Mouse (Mus musculus) hindbrain, embryonic 11.5 days (tissue): Measurements from ENCODE around the gene Rab7b. TPM values are rescaled to one million over a fixed set of nuclear protein-coding genes. Genes with fewer than 3 reads are reported as not detected.

Experiments used
- ATAC-seq: fragments of 200-750 bp; cut with Nextera tagmentation; 2 replicates; pipeline ENCODE4 v1.8.0; 2017; ENCODE audit warnings: mild to moderate bottlenecking, moderate TSS enrichment, moderate library complexity; ENCODE audit not compliant: low FRiP score
- DNase-seq: peaks from one replicate; pipeline ENCODE4 v3.0.0-alpha.2; 2015; ENCODE audit warnings: low spot score
- H3K27ac ChIP-seq: fragments of 300-500 bp; sonication (generic); 2 replicates; pipeline ENCODE4 v1.5.1; 2014; ENCODE audit warnings: mild to moderate bottlenecking, low read depth, low read length
- H3K27me3 ChIP-seq: fragments of 300-500 bp; sonication (generic); 2 replicates; pipeline ENCODE4 v1.6.1; 2014; ENCODE audit warnings: mild to moderate bottlenecking, low read length, moderate library complexity, mixed read lengths; ENCODE audit not compliant: control insufficient read depth, insufficient read depth
- H3K36me3 ChIP-seq: fragments of 300-500 bp; sonication (generic); 2 replicates; pipeline ENCODE4 v1.6.1; 2014; ENCODE audit warnings: mild to moderate bottlenecking, low read length, moderate library complexity, mixed read lengths; ENCODE audit not compliant: control insufficient read depth, insufficient read depth
- H3K4me1 ChIP-seq: fragments of 300-500 bp; sonication (generic); replicated peaks from 2 replicates; pipeline ENCODE4 v1.6.1; 2014; ENCODE audit warnings: low read length, mixed read lengths; ENCODE audit not compliant: control insufficient read depth, insufficient read depth
- H3K4me2 ChIP-seq: fragments of 300-500 bp; sonication (generic); replicated peaks from 2 replicates; pipeline ENCODE4 v1.6.1; 2014; ENCODE audit warnings: mild to moderate bottlenecking, low read depth, low read length
- H3K4me3 ChIP-seq: fragments of 300-500 bp; sonication (generic); 2 replicates; pipeline ENCODE4 v1.5.1; 2014; ENCODE audit warnings: low read depth, low read length
- H3K9ac ChIP-seq: fragments of 300-500 bp; sonication (generic); 2 replicates; pipeline ENCODE4 v1.6.1; 2014; ENCODE audit warnings: low read depth, low read length
- H3K9me3 ChIP-seq: fragments of 300-500 bp; sonication (generic); 2 replicates; pipeline ENCODE4 v1.6.1; 2016; ENCODE audit warnings: low read length; ENCODE audit not compliant: control insufficient read depth
- WGBS: fragments of 180-500 bp; shearing (Covaris S2); extraction: QIAGEN DNeasy Blood & Tissue Kit; methylation state at CpG from one replicate; pipeline ENCODE4 v1.1.7; 2014; 5-methylcytosine and 5-hydroxymethylcytosine counted together
- polyA plus RNA-seq: library from polyadenylated mRNA; unstranded; fragments of >200 nt; fragmentation: Nextera tagmentation; extraction: Ambion mirVana; gene quantifications from 2 replicates; pipeline ENCODE4 v1.2.1, GENCODE M21; 2014

Gene Rab7b
- polyA plus RNA-seq, 1 experiment from 2014 or later = 1.6 TPM

DNA sequence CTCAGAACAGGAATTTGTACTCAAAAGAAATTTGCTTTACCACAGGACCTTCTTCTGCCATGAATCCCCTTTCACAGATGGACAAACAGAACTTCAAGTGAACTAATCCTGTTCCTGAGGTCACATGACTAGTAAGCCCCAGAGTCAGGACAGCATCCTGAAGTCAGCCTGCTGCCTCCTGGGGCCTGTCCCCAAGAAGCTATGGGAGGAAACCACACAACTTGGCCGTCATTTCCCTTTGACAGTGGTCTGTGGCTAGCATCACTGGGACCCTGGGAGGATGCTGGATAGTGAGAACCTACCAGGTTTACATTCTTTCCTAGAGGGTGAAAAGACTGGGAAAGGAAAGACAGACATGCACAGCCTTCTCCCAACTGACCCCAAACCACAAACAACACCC lies 50.3 kb downstream of the Rab7b start:
- Histone ChIP-seq H3K4me2 (no peak overlapping the region), H3K4me3 (no peak overlapping the region), H3K27me3 (no peaks in the 10 kb centered on the region), H3K9me3 (no peaks in the 10 kb centered on the region), H3K9ac (no peak overlapping the region), H3K27ac (no peak overlapping the region), H3K4me1 (no peaks in the 10 kb centered on the region), H3K36me3 (no peaks in the 10 kb centered on the region)
- ATAC-seq (no peak), DNase-seq (no peak)
- 85% methylated on average over 1 of the region's 1 CpGs for WGBS

- Histone ChIP-seq H3K27me3 (no peaks in the 10 kb centered on the region), H3K9me3 (no peaks in the 10 kb centered on the region), H3K36me3 (no peaks in the 10 kb centered on the region), H3K9ac (no peak overlapping the region), H3K27ac (no peak overlapping the region), H3K4me3 (no peak overlapping the region), H3K4me2 (no peak overlapping the region), H3K4me1 (no peaks in the 10 kb centered on the region)
- 95% methylated on average over 9 of the region's 9 CpGs for WGBS
- DNase-seq (no peak), ATAC-seq (no peak)
These were observed 51.1 kb downstream of the Rab7b start for GRCm38 (mm10) chr1:131739481-131740160.

- 68% methylated on average over 10 of the region's 10 CpGs for WGBS
- Histone ChIP-seq H3K9me3 (no peaks in the 10 kb centered on the region), H3K36me3 (no peaks in the 10 kb centered on the region), H3K4me2 (no peak within 1 kb of the TSS), H3K27me3 (no peaks in the 10 kb centered on the region), H3K4me3 (no peak within 1 kb of the TSS), H3K4me1 (no peaks in the 10 kb centered on the region), H3K27ac (no peak within 1 kb of the TSS), H3K9ac (no peak within 1 kb of the TSS)
- ATAC-seq (no peak), DNase-seq (no peak)
These were observed 55.5 kb downstream of the Rab7b start, which contains the start of gene Slc26a9 for GRCm38 (mm10) chr1:131743868-131744464. Gene Slc26a9 (plus strand): TSS chr1:131744022.

DNA sequence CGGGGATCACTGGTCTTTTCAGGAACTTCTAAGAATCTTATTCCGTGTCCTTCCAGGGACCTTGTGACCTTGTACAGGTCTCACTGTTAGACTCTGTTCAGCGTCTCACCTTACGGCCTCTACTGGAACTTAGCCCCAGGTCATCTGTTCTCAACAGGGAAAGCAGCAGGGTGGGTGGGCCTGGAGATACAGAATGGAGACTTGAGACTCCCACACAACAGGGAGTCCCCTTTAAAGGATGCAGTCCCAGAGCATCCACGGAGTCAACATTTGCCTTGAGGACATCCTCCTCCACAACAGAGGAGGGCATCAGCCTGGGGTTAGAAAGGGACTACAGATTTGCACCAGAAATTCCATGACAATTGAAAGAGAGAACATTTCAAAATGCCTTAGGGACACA lies 56.9 kb downstream of the Rab7b start:
- no peak overlapping the region for H3K4me3 ChIP-seq
- ATAC-seq = no peak

DNA sequence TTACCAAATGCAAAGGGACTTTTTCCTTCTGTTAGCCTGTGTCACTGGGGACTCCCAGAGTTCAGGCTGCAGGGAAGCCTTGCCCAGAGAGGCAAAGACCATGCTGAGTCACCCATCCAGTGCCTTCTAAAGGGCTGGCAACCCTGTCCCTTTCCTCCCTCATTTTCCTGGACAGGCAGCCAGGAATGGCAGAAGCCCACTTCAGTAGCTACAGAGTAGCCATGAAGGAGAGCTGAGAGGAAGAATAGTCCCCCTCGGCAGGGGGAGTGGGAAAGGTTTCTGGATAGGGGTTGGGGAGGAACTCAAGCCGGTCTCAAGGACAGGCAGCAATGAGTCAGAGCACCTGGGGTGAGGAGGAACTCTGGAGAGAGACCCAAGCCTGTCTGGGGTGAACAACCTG lies 59.3 kb downstream of the Rab7b start:
- H3K27ac ChIP-seq = no peak overlapping the region
- no peak overlapping the region for H3K4me2 ChIP-seq
- H3K4me3 ChIP-seq = no peak overlapping the region
- H3K36me3 ChIP-seq = no peaks in the 10 kb centered on the region
- H3K9me3 ChIP-seq = no peaks in the 10 kb centered on the region
- H3K4me1 ChIP-seq = no peaks in the 10 kb centered on the region; the same call in 1 of the 2 replicates
- H3K9ac ChIP-seq = no peak overlapping the region
- WGBS = 68% methylated on average over 2 of the region's 2 CpGs
- ATAC-seq (no peak), DNase-seq (no peak)
- H3K27me3 ChIP-seq = no peaks in the 10 kb centered on the region

More for the DNA sequence above, 56.9 kb downstream of the Rab7b start:
- H3K27ac ChIP-seq = no peak overlapping the region
- H3K9ac ChIP-seq = no peak overlapping the region
- no peak overlapping the region for H3K4me2 ChIP-seq
- H3K27me3 ChIP-seq = no peaks in the 10 kb centered on the region
- no peaks in the 10 kb centered on the region for H3K36me3 ChIP-seq
- no peak for DNase-seq
- H3K9me3 ChIP-seq = no peaks in the 10 kb centered on the region
- H3K4me1 ChIP-seq = no peaks in the 10 kb centered on the region
- WGBS = 63% methylated on average over 5 of the region's 5 CpGs

GRCm38 (mm10) chr1:131748636-131749035 lies 60.1 kb downstream of the Rab7b start:
- Histone ChIP-seq H3K27ac (no peak overlapping the region), H3K9ac (no peak overlapping the region), H3K4me2 (no peak overlapping the region), H3K9me3 (no peaks in the 10 kb centered on the region), H3K36me3 (no peaks in the 10 kb centered on the region), H3K4me3 (no peak overlapping the region), H3K27me3 (no peaks in the 10 kb centered on the region), H3K4me1 (no peaks in the 10 kb centered on the region; the same call in 1 of the 2 replicates)
- 71% methylated on average over 2 of the region's 2 CpGs for WGBS
- ATAC-seq (no peak), DNase-seq (no peak)

- H3K9me3 ChIP-seq = no peaks in the 10 kb centered on the region
- H3K9ac ChIP-seq = no peak overlapping the region
- H3K4me1 ChIP-seq = no peaks in the 10 kb centered on the region; the same call in 1 of the 2 replicates
- ATAC-seq (no peak), DNase-seq (no peak)
- no peak overlapping the region for H3K4me2 ChIP-seq
- 81% methylated on average over 15 of the region's 15 CpGs for WGBS
- H3K4me3 ChIP-seq = no peak overlapping the region
- H3K27me3 ChIP-seq = no peaks in the 10 kb centered on the region
- no peak overlapping the region for H3K27ac ChIP-seq
- no peaks in the 10 kb centered on the region for H3K36me3 ChIP-seq
These were observed 61.4 kb downstream of the Rab7b start for GRCm38 (mm10) chr1:131749706-131750545.

DNA sequence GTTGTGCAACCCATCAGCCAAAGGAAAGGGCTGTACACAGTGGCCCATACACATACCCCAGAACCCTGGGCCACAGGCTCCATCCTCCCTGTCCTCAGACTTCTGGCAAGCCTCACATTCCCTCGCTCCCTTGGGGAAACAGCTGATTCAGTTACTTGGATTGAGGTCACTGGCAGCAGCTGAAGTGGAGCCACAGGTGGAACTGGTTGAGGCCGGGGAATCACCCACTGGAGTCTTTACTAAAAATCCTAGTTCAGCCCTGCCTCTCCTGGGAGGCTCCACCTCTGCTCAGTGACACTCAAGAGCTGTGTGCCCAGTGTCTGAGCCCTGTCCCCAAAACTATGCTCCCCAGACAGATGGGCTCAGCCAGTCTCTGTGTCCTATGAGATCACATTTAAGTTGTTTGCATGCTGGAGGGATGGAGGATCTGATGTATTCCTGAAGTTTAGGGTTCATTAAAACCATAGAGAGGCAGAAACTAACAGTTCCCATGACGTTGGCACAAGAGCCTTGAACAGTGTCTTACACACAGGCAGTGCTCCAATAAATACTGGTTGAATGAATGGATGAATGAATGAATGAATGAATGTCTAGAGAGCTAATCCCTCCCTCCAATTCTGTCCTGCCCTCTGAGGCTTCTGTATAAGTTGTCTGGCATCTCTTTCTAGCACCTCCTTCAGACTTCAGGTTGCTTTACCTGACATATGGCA lies 62.8 kb downstream of the Rab7b start:
- no peaks in the 10 kb centered on the region for H3K27me3 ChIP-seq
- H3K9me3 ChIP-seq = no peaks in the 10 kb centered on the region
- H3K36me3 ChIP-seq = no peaks in the 10 kb centered on the region
- H3K4me1 ChIP-seq = no peaks in the 10 kb centered on the region; the same call in 1 of the 2 replicates
- H3K27ac ChIP-seq = no peak overlapping the region
- H3K9ac ChIP-seq = no peak overlapping the region
- H3K4me3 ChIP-seq = no peak overlapping the region
- WGBS = 74% methylated on average over 3 of the region's 3 CpGs
- no peak overlapping the region for H3K4me2 ChIP-seq
- ATAC-seq (no peak), DNase-seq (no peak)
